Mouse (Mus musculus): ENCODE data around the gene BC034090. TPM values are rescaled to one million over a fixed set of nuclear protein-coding genes. Genes with fewer than 3 reads are reported as not detected.
A peak's percentile ranks its signal among the peaks of the same experiment; 100 is the strongest.

The BC034090 gene
- polyA plus RNA-seq, 1 experiment from 2014 or later = 2.8 TPM

GRCm38 (mm10) chr1:155216844-155217243 is 27.4 kb downstream of the BC034090 start:
- peak; percentile 46 for DNase-seq (ENCODE audit: low spot score)

- no peak for DNase-seq (ENCODE audit: low spot score)
Observed at GRCm38 (mm10) chr1:155216313-155216712, 27.9 kb downstream of the BC034090 start.

- peak; percentile 47 for DNase-seq (ENCODE audit: low spot score)
Observed at GRCm38 (mm10) chr1:155215066-155215764, 29.0 kb downstream of the BC034090 start.

- no peak for DNase-seq (ENCODE audit: low spot score)
Observed at GRCm38 (mm10) chr1:155213912-155214311, 30.3 kb downstream of the BC034090 start.

- no peak for DNase-seq (ENCODE audit: low spot score)
Observed at GRCm38 (mm10) chr1:155212936-155213774, 31.1 kb downstream of the BC034090 start.

- no peak for DNase-seq (ENCODE audit: low spot score)
Observed at GRCm38 (mm10) chr1:155212493-155212892, 31.8 kb downstream of the BC034090 start.

- DNase-seq (ENCODE audit: low spot score) = no peak
Observed at GRCm38 (mm10) chr1:155212081-155212480, 32.2 kb downstream of the BC034090 start.

GRCm38 (mm10) chr1:155211017-155211416 is 33.2 kb downstream of the BC034090 start:
- no peak for DNase-seq (ENCODE audit: low spot score)

- DNase-seq (ENCODE audit: low spot score) = no peak
Observed at GRCm38 (mm10) chr1:155210011-155210763, 34.1 kb downstream of the BC034090 start.

GRCm38 (mm10) chr1:155207859-155208258 is 36.4 kb downstream of the BC034090 start:
- no peak for DNase-seq (ENCODE audit: low spot score)

- no peak for DNase-seq (ENCODE audit: low spot score)
Observed at GRCm38 (mm10) chr1:155205822-155206660, 38.2 kb downstream of the BC034090 start.

GRCm38 (mm10) chr1:155205311-155205710 is 38.9 kb downstream of the BC034090 start:
- DNase-seq (ENCODE audit: low spot score) = no peak

- DNase-seq (ENCODE audit: low spot score) = no peak
Observed at GRCm38 (mm10) chr1:155204560-155205162, 39.6 kb downstream of the BC034090 start.

- DNase-seq (ENCODE audit: low spot score) = no peak
Observed at GRCm38 (mm10) chr1:155203954-155204353, 40.3 kb downstream of the BC034090 start.

GRCm38 (mm10) chr1:155203101-155203500 is 41.1 kb downstream of the BC034090 start:
- no peak for DNase-seq (ENCODE audit: low spot score)

- DNase-seq (ENCODE audit: low spot score) = no peak
Observed at GRCm38 (mm10) chr1:155202472-155202871, 41.8 kb downstream of the BC034090 start.

- no peak for DNase-seq (ENCODE audit: low spot score)
Observed at GRCm38 (mm10) chr1:155201914-155202313, 42.3 kb downstream of the BC034090 start.

GRCm38 (mm10) chr1:155201373-155201879 is 42.8 kb downstream of the BC034090 start:
- DNase-seq (ENCODE audit: low spot score) = peak; percentile 56

- DNase-seq (ENCODE audit: low spot score) = no peak
Observed at GRCm38 (mm10) chr1:155200967-155201366, 43.3 kb downstream of the BC034090 start.

GRCm38 (mm10) chr1:155199522-155199921 is 44.7 kb downstream of the BC034090 start:
- no peak for DNase-seq (ENCODE audit: low spot score)

Measured in thymus, postnatal 0 days (tissue).